Mouse (Mus musculus): ENCODE measurements at regions not wholly inside any gene's neighbourhood (a gene's known extent, or its start where the extent isn't known, plus 50 kb on each side); places are given as distances from the start of the nearest gene placed in this dataset.

- TF ChIP-seq POLR2A (IDR thresholded peaks at IDR 0.05; ENCODE audit: control insufficient read depth, extremely low read depth, insufficient read depth, low read length, poor library complexity): no peak
- TF ChIP-seq CTCF (IDR thresholded peaks at IDR 0.05; ENCODE audit: borderline replicate concordance, control insufficient read depth, extremely low read depth, insufficient read depth, low read length, poor library complexity): no peak
These were observed 62.9 kb upstream of the Sfmbt2 start for GRCm38 (mm10) chr2:10307376-10307775.

Data from thymus, adult 2 months (tissue).